Mouse (Mus musculus): Measurements from ENCODE around the gene Ackr2. TPM values are rescaled to one million over a fixed set of nuclear protein-coding genes. Genes with fewer than 3 reads are reported as not detected.

The Ackr2 gene
- polyA plus RNA-seq (2017; shearing (Covaris generic)) = not detected

DNA sequence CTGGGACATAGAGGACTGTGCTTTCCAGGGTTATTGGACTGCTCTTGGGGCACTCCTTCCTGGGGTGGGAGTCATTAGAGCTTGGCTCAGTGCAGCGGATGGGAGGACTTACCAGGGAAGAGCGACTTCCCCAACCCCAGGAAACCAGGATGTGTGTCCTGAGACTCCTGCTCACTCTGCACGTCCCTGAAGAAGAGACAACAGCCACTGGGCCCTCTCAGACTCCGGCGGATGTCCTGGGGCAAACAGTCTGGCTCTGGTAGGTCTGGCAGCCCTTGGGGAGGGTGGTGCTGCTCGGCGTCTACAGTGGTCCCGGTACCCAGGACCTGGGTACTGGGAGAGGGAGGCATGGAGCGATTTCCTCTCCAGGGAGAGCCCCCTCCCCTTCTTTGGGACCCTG lies at the start of gene Ackr2:
Ackr2 (plus strand) TSS at position 111 of the 400 bp plus-strand sequence.

DNA sequence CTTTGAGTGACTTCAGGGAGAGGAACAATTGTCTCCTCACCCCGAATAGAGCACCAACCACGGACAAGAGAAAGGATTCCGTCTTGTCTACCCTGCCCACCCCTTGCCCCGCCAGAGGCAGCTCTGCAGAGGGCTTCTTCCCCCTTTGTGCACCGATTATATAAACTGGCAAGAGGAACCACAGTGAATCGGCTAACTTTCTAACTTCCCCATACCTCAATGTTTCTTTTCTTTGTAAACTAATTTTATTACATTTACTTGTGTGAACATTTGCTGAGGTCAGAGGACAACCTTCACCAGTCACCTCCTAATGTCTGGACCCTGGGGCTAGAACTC lies 40.0 kb upstream of the Ackr2 start, which contains the start of gene Higd1a:
Higd1a (minus strand) TSS at position 210 of the 336 bp plus-strand sequence.

DNA sequence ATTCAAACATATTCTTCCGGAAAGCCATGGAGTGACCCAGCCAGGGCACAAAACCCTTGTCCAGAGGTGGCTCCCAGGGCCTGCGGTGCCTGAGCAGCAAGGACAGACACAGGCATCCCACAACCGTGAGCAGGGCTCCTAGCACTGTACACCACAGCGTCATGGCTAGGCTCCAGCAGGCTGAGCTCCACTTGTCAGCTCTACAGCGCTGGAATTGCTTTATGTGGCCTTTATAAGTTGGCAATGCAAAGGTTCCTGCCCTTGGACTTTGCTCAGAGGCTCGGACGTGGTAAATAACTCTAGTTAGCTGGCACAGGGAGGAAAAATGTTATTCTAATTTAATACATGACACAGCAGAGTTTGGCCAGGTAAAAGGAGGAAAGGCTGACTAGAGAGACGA lies 17.9 kb downstream of the Ackr2 start, which contains the start of gene Cyp8b1:
Cyp8b1 (minus strand) TSS at position 204 of the 400 bp plus-strand sequence.

DNA sequence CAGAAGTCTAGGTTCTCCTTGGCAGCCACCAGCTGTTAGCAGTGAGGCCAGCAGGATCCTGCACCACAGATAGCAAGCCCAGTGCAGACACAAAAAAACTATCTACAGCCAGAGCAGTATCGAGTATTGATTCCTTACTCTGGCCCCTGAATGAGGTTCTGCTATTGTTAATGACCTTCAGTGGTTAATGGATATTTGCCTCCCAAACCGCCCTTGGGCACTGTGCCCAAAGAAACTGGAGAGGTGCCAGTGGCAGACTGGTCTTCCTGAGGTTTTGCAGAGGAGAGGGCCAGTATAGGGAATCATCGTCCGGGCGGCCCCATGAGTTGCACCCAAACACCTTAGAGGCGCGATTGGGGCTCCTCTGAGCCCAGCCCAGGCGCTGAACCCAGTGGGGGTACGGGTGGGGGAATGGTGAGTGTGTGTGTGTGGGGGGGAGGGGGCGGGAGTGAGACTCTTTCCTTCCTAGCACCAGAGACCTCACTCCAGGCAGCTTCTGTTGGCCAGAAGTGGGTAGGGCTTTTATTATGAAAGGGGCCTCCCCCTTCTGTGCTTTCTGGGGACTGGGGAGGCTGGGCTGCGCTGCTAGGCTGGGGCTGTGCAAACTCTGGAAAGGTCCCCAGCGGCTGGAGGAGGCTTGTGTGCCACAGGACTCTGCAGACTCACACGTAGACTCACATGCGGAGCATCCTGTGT lies 52.4 kb downstream of the Ackr2 start, which contains the start of gene Fam198a:
Fam198a (plus strand) TSS at position 571 of the 696 bp plus-strand sequence.

Other genes starting within 250 kb of the Ackr2 start
- gene Sec22c, start 192.9 kb upstream of the Ackr2 start, polyA plus RNA-seq (2017; shearing (Covaris generic)) = 29.2 TPM
- 35.7 TPM for gene Ss18l2, start 188.0 kb upstream of the Ackr2 start, polyA plus RNA-seq (2017; shearing (Covaris generic))
- 119 TPM for gene Nktr, start 179.2 kb upstream of the Ackr2 start, polyA plus RNA-seq (2017; shearing (Covaris generic))
- gene Zfp651, start 139.0 kb upstream of the Ackr2 start, polyA plus RNA-seq (2017; shearing (Covaris generic)) = 0.23 TPM
- gene Klhl40, start 120.7 kb upstream of the Ackr2 start, polyA plus RNA-seq (2017; shearing (Covaris generic)) = not detected
- not detected for gene Hhatl, start 105.8 kb upstream of the Ackr2 start, polyA plus RNA-seq (2017; shearing (Covaris generic))
- gene Ccdc13, start 58.9 kb upstream of the Ackr2 start, polyA plus RNA-seq (2017; shearing (Covaris generic)) = not detected
- 112 TPM for gene Higd1a, start 40.0 kb upstream of the Ackr2 start, polyA plus RNA-seq (2017; shearing (Covaris generic))
- not detected for gene Cyp8b1, start 17.9 kb downstream of the Ackr2 start, polyA plus RNA-seq (2017; shearing (Covaris generic))
- 0.33 TPM for gene Fam198a, start 52.6 kb downstream of the Ackr2 start, polyA plus RNA-seq (2017; shearing (Covaris generic))
- gene Pomgnt2, start 98.8 kb downstream of the Ackr2 start, polyA plus RNA-seq (2017; shearing (Covaris generic)) = not detected
- 102 TPM for gene Snrk, start 218.9 kb downstream of the Ackr2 start, polyA plus RNA-seq (2017; shearing (Covaris generic))